Mouse (Mus musculus): ENCODE data around the gene Trim2. TPM values are rescaled to one million over a fixed set of nuclear protein-coding genes. Genes with fewer than 3 reads are reported as not detected.

The Trim2 gene
- total RNA-seq, 2 experiments from 2014 or later, result 2.7 to 3.3 TPM

- no peak for DNase-seq
Observed at GRCm38 (mm10) chr3:84324000-84324399, 17.3 kb upstream of the Trim2 start.

- DNase-seq, result no peak
Observed at GRCm38 (mm10) chr3:84319504-84319903, 12.8 kb upstream of the Trim2 start.

GRCm38 (mm10) chr3:84318865-84319264, 12.2 kb upstream of the Trim2 start:
- no peak for DNase-seq

- DNase-seq, result peak; percentile 22
Observed at GRCm38 (mm10) chr3:84314651-84315191, 8.0 kb upstream of the Trim2 start.

GRCm38 (mm10) chr3:84313801-84314541, 7.3 kb upstream of the Trim2 start:
- DNase-seq, result no peak

GRCm38 (mm10) chr3:84313003-84313800, 6.5 kb upstream of the Trim2 start:
- no peak for DNase-seq

GRCm38 (mm10) chr3:84312326-84312725, 5.6 kb upstream of the Trim2 start:
- DNase-seq, result no peak

- DNase-seq, result peak; percentile 43
Observed at GRCm38 (mm10) chr3:84307516-84307915, 839 bp upstream of the Trim2 start.

- DNase-seq, result no peak
Observed at GRCm38 (mm10) chr3:84305722-84306510, 761 bp downstream of the Trim2 start.

GRCm38 (mm10) chr3:84305010-84305692, 1.5 kb downstream of the Trim2 start:
- DNase-seq, result peak; percentile 22

GRCm38 (mm10) chr3:84304339-84305009, 2.2 kb downstream of the Trim2 start:
- DNase-seq, result no peak

GRCm38 (mm10) chr3:84303395-84303949, 3.2 kb downstream of the Trim2 start:
- no peak for DNase-seq

- DNase-seq, result no peak
Observed at GRCm38 (mm10) chr3:84302273-84302672, 4.4 kb downstream of the Trim2 start.

GRCm38 (mm10) chr3:84301674-84302073, 5.0 kb downstream of the Trim2 start:
- no peak for DNase-seq

GRCm38 (mm10) chr3:84298186-84298585, 8.5 kb downstream of the Trim2 start:
- DNase-seq, result no peak

GRCm38 (mm10) chr3:84296676-84297075, 10.0 kb downstream of the Trim2 start:
- no peak for DNase-seq

- no peak for DNase-seq
Observed at GRCm38 (mm10) chr3:84294734-84295133, 11.9 kb downstream of the Trim2 start.

- no peak for DNase-seq
Observed at GRCm38 (mm10) chr3:84293666-84294595, 12.7 kb downstream of the Trim2 start.

- no peak for DNase-seq
Observed at GRCm38 (mm10) chr3:84292238-84292637, 14.4 kb downstream of the Trim2 start.

GRCm38 (mm10) chr3:84288931-84289330, 17.7 kb downstream of the Trim2 start:
- no peak for DNase-seq

Data from gastrocnemius, postnatal 25 days (tissue).